Mouse (Mus musculus): Measurements from ENCODE around the gene Irf2bpl. TPM values are rescaled to one million over a fixed set of nuclear protein-coding genes. Genes with fewer than 3 reads are reported as not detected.

Gene Irf2bpl
- polyA plus RNA-seq, 1 experiment from 2014 or later = 25.4 TPM

- Histone ChIP-seq H3K27ac (ENCODE audit: low read length) (no peak overlapping the region), H3K4me1 (ENCODE audit: control insufficient read depth, insufficient read depth, low read length) (peaks cover 23% of the 10 kb centered on the region)
These were observed 19.5 kb upstream of the Irf2bpl start for GRCm38 (mm10) chr12:86903828-86904806.

GRCm38 (mm10) chr12:86899461-86900179 is 15.0 kb upstream of the Irf2bpl start:
- Histone ChIP-seq H3K4me1 (ENCODE audit: control insufficient read depth, insufficient read depth, low read length) (peaks cover 56% of the 10 kb centered on the region), H3K36me3 (ENCODE audit: control insufficient read depth, insufficient read depth) (no peaks in the 10 kb centered on the region), H3K9ac (ENCODE audit: low read length) (peak overlapping the region; percentile 53; the same call in 1 of the 2 replicates), H3K9me3 (replicated peaks; ENCODE audit: control insufficient read depth, low read length) (no peaks in the 10 kb centered on the region), H3K4me2 (ENCODE audit: low read depth, low read length) (peak overlapping the region; percentile 20; the same call in 1 of the 2 replicates), H3K27me3 (ENCODE audit: control insufficient read depth, insufficient read depth, low read length) (no peaks in the 10 kb centered on the region), H3K27ac (ENCODE audit: low read length) (peak overlapping the region; percentile 84), H3K4me3 (ENCODE audit: low read length) (no peak overlapping the region)
- 43% methylated on average over 11 of the region's 11 CpGs for WGBS
- ATAC-seq (replicated peaks; ENCODE audit: extremely low read depth, insufficient read depth, low FRiP score) = no peak

More at GRCm38 (mm10) chr12:86903828-86904806, 19.5 kb upstream of the Irf2bpl start:
- H3K9ac ChIP-seq (ENCODE audit: low read length) = no peak overlapping the region
- H3K4me2 ChIP-seq (ENCODE audit: low read depth, low read length) = no peak overlapping the region
- ATAC-seq (replicated peaks; ENCODE audit: extremely low read depth, insufficient read depth, low FRiP score) = no peak
- no peaks in the 10 kb centered on the region for H3K27me3 ChIP-seq (ENCODE audit: control insufficient read depth, insufficient read depth, low read length)
- WGBS = 75% methylated on average over 11 of the region's 11 CpGs
- H3K4me3 ChIP-seq (ENCODE audit: low read length) = no peak overlapping the region
- H3K9me3 ChIP-seq (replicated peaks; ENCODE audit: control insufficient read depth, low read length) = no peaks in the 10 kb centered on the region
- H3K36me3 ChIP-seq (ENCODE audit: control insufficient read depth, insufficient read depth) = no peaks in the 10 kb centered on the region

GRCm38 (mm10) chr12:86898448-86898847 is 13.8 kb upstream of the Irf2bpl start:
- Histone ChIP-seq H3K27ac (ENCODE audit: low read length) (peak overlapping the region; percentile 92), H3K4me1 (ENCODE audit: control insufficient read depth, insufficient read depth, low read length) (peaks cover 62% of the 10 kb centered on the region), H3K36me3 (ENCODE audit: control insufficient read depth, insufficient read depth) (no peaks in the 10 kb centered on the region), H3K9me3 (replicated peaks; ENCODE audit: control insufficient read depth, low read length) (no peaks in the 10 kb centered on the region), H3K9ac (ENCODE audit: low read length) (peak overlapping the region; percentile 51), H3K27me3 (ENCODE audit: control insufficient read depth, insufficient read depth, low read length) (no peaks in the 10 kb centered on the region), H3K4me3 (ENCODE audit: low read length) (no peak overlapping the region), H3K4me2 (ENCODE audit: low read depth, low read length) (no peak overlapping the region)
- WGBS = 83% methylated on average over 3 of the region's 3 CpGs
- ATAC-seq (replicated peaks; ENCODE audit: extremely low read depth, insufficient read depth, low FRiP score) = no peak

- Histone ChIP-seq H3K4me1 (ENCODE audit: control insufficient read depth, insufficient read depth, low read length) (peaks cover 68% of the 10 kb centered on the region), H3K4me2 (ENCODE audit: low read depth, low read length) (peak overlapping the region; percentile 37; the same call in 1 of the 2 replicates), H3K9ac (ENCODE audit: low read length) (peak overlapping the region; percentile 51), H3K9me3 (replicated peaks; ENCODE audit: control insufficient read depth, low read length) (no peaks in the 10 kb centered on the region), H3K4me3 (ENCODE audit: low read length) (no peak overlapping the region), H3K27me3 (ENCODE audit: control insufficient read depth, insufficient read depth, low read length) (no peaks in the 10 kb centered on the region), H3K36me3 (ENCODE audit: control insufficient read depth, insufficient read depth) (no peaks in the 10 kb centered on the region), H3K27ac (ENCODE audit: low read length) (peak overlapping the region; percentile 92)
- 46% methylated on average over 7 of the region's 7 CpGs for WGBS
- no peak for ATAC-seq (replicated peaks; ENCODE audit: extremely low read depth, insufficient read depth, low FRiP score)
These were observed 13.2 kb upstream of the Irf2bpl start for GRCm38 (mm10) chr12:86897769-86898273.

- H3K36me3 ChIP-seq (ENCODE audit: control insufficient read depth, insufficient read depth) = no peaks in the 10 kb centered on the region
- H3K27ac ChIP-seq (ENCODE audit: low read length) = peak overlapping the region; percentile 92
- peak overlapping the region; percentile 37 for H3K4me2 ChIP-seq (ENCODE audit: low read depth, low read length)
- peaks cover 73% of the 10 kb centered on the region for H3K4me1 ChIP-seq (ENCODE audit: control insufficient read depth, insufficient read depth, low read length)
- ATAC-seq (replicated peaks; ENCODE audit: extremely low read depth, insufficient read depth, low FRiP score) = no peak
- H3K9me3 ChIP-seq (replicated peaks; ENCODE audit: control insufficient read depth, low read length) = no peaks in the 10 kb centered on the region
- peak overlapping the region; percentile 62 for H3K9ac ChIP-seq (ENCODE audit: low read length)
- no peaks in the 10 kb centered on the region for H3K27me3 ChIP-seq (ENCODE audit: control insufficient read depth, insufficient read depth, low read length)
- no peak overlapping the region for H3K4me3 ChIP-seq (ENCODE audit: low read length)
- WGBS = 14% methylated on average over 7 of the region's 7 CpGs
These were observed 12.4 kb upstream of the Irf2bpl start for GRCm38 (mm10) chr12:86896921-86897512.

GRCm38 (mm10) chr12:86896441-86896890 is 11.9 kb upstream of the Irf2bpl start:
- H3K4me3 ChIP-seq (ENCODE audit: low read length) = no peak overlapping the region
- H3K9me3 ChIP-seq (replicated peaks; ENCODE audit: control insufficient read depth, low read length) = no peaks in the 10 kb centered on the region
- no peaks in the 10 kb centered on the region for H3K27me3 ChIP-seq (ENCODE audit: control insufficient read depth, insufficient read depth, low read length)
- ATAC-seq (replicated peaks; ENCODE audit: extremely low read depth, insufficient read depth, low FRiP score) = no peak
- 11% methylated on average over 7 of the region's 7 CpGs for WGBS
- H3K9ac ChIP-seq (ENCODE audit: low read length) = peak overlapping the region; percentile 62
- peak overlapping the region; percentile 92 for H3K27ac ChIP-seq (ENCODE audit: low read length)
- H3K36me3 ChIP-seq (ENCODE audit: control insufficient read depth, insufficient read depth) = no peaks in the 10 kb centered on the region
- H3K4me2 ChIP-seq (ENCODE audit: low read depth, low read length) = peak overlapping the region; percentile 37
- peaks cover 75% of the 10 kb centered on the region for H3K4me1 ChIP-seq (ENCODE audit: control insufficient read depth, insufficient read depth, low read length)

GRCm38 (mm10) chr12:86895703-86896409 is 11.3 kb upstream of the Irf2bpl start:
- H3K4me1 ChIP-seq (ENCODE audit: control insufficient read depth, insufficient read depth, low read length) = peaks cover 81% of the 10 kb centered on the region
- no peaks in the 10 kb centered on the region for H3K27me3 ChIP-seq (ENCODE audit: control insufficient read depth, insufficient read depth, low read length)
- no peak overlapping the region for H3K4me3 ChIP-seq (ENCODE audit: low read length)
- ATAC-seq (replicated peaks; ENCODE audit: extremely low read depth, insufficient read depth, low FRiP score) = no peak
- peak overlapping the region; percentile 92 for H3K27ac ChIP-seq (ENCODE audit: low read length)
- H3K4me2 ChIP-seq (ENCODE audit: low read depth, low read length) = peak overlapping the region; percentile 74
- H3K9me3 ChIP-seq (replicated peaks; ENCODE audit: control insufficient read depth, low read length) = no peaks in the 10 kb centered on the region
- peak overlapping the region; percentile 67 for H3K9ac ChIP-seq (ENCODE audit: low read length)
- no peaks in the 10 kb centered on the region for H3K36me3 ChIP-seq (ENCODE audit: control insufficient read depth, insufficient read depth)
- 46% methylated on average over 4 of the region's 4 CpGs for WGBS

- WGBS = 2% methylated on average over 12 of the region's 12 CpGs
- H3K4me1 ChIP-seq (ENCODE audit: control insufficient read depth, insufficient read depth, low read length) = peaks cover 83% of the 10 kb centered on the region
- peak overlapping the region; percentile 92 for H3K27ac ChIP-seq (ENCODE audit: low read length)
- H3K36me3 ChIP-seq (ENCODE audit: control insufficient read depth, insufficient read depth) = no peaks in the 10 kb centered on the region
- peak; percentile 2; the same call in 1 of the 2 replicates for ATAC-seq (replicated peaks; ENCODE audit: extremely low read depth, insufficient read depth, low FRiP score)
- no peaks in the 10 kb centered on the region for H3K27me3 ChIP-seq (ENCODE audit: control insufficient read depth, insufficient read depth, low read length)
- H3K9me3 ChIP-seq (replicated peaks; ENCODE audit: control insufficient read depth, low read length) = no peaks in the 10 kb centered on the region
- H3K4me2 ChIP-seq (ENCODE audit: low read depth, low read length) = peak overlapping the region; percentile 74
- peak overlapping the region; percentile 67 for H3K9ac ChIP-seq (ENCODE audit: low read length)
- peak overlapping the region; percentile 44 for H3K4me3 ChIP-seq (ENCODE audit: low read length)
These were observed 10.3 kb upstream of the Irf2bpl start for GRCm38 (mm10) chr12:86894841-86895428.

Measured in heart, embryonic 16.5 days (tissue).